ENCODE assay signal across 8 mouse cellular contexts in genomic region chr10:127326017-127326801, GRCm38 (mm10). TPM values are rescaled to one million over a fixed set of nuclear protein-coding genes. Genes with fewer than 3 reads are reported as not detected.
A peak's percentile ranks its signal among the peaks of the same experiment; 100 is the strongest.
DNase-seq lines count a peak whose midpoint lies in the region; ATAC-seq and TF ChIP-seq lines count a peak whose summit lies in the region.

No protein-coding gene starts in this region.

- no peaks in the 10 kb centered on the region for H3K9me3 ChIP-seq in lung, embryonic 15.5 days
- no peaks in the 10 kb centered on the region for H3K9me3 ChIP-seq in embryonic facial prominence, embryonic 14.5 days (ENCODE audit: control insufficient read depth, low read length)
- H3K9me3 ChIP-seq in hindbrain, embryonic 11.5 days (ENCODE audit: control insufficient read depth, low read length), result no peaks in the 10 kb centered on the region
- H3K9me3 ChIP-seq in neural tube, embryonic 14.5 days (ENCODE audit: control insufficient read depth, low read length), result no peaks in the 10 kb centered on the region

- H3K4me3 ChIP-seq in lung, embryonic 15.5 days, result peak overlapping the region; percentile 41
- peak overlapping the region; percentile 39 for H3K4me3 ChIP-seq in embryonic facial prominence, embryonic 14.5 days (ENCODE audit: low read depth, low read length)
- peak overlapping the region; percentile 33 for H3K4me3 ChIP-seq in hindbrain, embryonic 11.5 days (ENCODE audit: low read depth, low read length)
- H3K4me3 ChIP-seq in liver, adult 2 months (ENCODE audit: insufficient read depth, low read depth, low read length), result peak overlapping the region; percentile 50
- peak overlapping the region; percentile 24 for H3K4me3 ChIP-seq in neural tube, embryonic 14.5 days (ENCODE audit: low read depth, low read length)

- intact Hi-C loops in gastrocnemius, postnatal 36 days (cut with DNase I), result no loop called here

- H3K79me2 ChIP-seq in liver, adult 2 months (ENCODE audit: control insufficient read depth, insufficient read depth, low read length), result 0 out of 2 replicates have a peak, but pooled peaks cover 2% of the 10 kb centered on the region

- DNase-seq in lung, postnatal 36 days, result no peak
- DNase-seq in embryonic facial prominence, embryonic 14.5 days (ENCODE audit: low spot score), result no peak
- DNase-seq in hindbrain, embryonic 11.5 days (ENCODE audit: low spot score), result peak; percentile 66
- DNase-seq in liver, adult 2 months (ENCODE audit: extremely low read depth, low read depth, low spot score), result no peak
- no peak for DNase-seq in right cerebral cortex, postnatal 25 days
- no peak for DNase-seq in gastrocnemius, postnatal 36 days

- WGBS in lung, embryonic 15.5 days, result under 1% methylated on average over 49 of the region's 54 CpGs
- 3% methylated on average over 38 of the region's 54 CpGs for WGBS in embryonic facial prominence, embryonic 14.5 days
- 1% methylated on average over 54 of the region's 54 CpGs for WGBS in hindbrain, embryonic 11.5 days
- WGBS in liver, adult 2 months, result 7% methylated on average over 53 of the region's 54 CpGs
- WGBS in neural tube, embryonic 14.5 days, result 2% methylated on average over 51 of the region's 54 CpGs

- H3K27me3 ChIP-seq in lung, embryonic 15.5 days, result peaks cover 76% of the 10 kb centered on the region
- H3K27me3 ChIP-seq in embryonic facial prominence, embryonic 14.5 days (replicated peaks; ENCODE audit: control insufficient read depth, insufficient read depth, low read length), result peaks cover 58% of the 10 kb centered on the region
- peaks cover 54% of the 10 kb centered on the region for H3K27me3 ChIP-seq in hindbrain, embryonic 11.5 days (ENCODE audit: control insufficient read depth, insufficient read depth, low read length)
- H3K27me3 ChIP-seq in liver, adult 2 months (ENCODE audit: control insufficient read depth, insufficient read depth, low read length), result peaks cover 14% of the 10 kb centered on the region
- H3K27me3 ChIP-seq in neural tube, embryonic 14.5 days (ENCODE audit: control insufficient read depth, insufficient read depth, low read length), result peaks cover 26% of the 10 kb centered on the region

- H3K4me2 ChIP-seq in lung, embryonic 15.5 days, result peak overlapping the region; percentile 77
- peak overlapping the region; percentile 61 for H3K4me2 ChIP-seq in embryonic facial prominence, embryonic 14.5 days (ENCODE audit: low read depth, low read length)
- H3K4me2 ChIP-seq in hindbrain, embryonic 11.5 days (replicated peaks; ENCODE audit: low read depth, low read length), result peak overlapping the region; percentile 52
- peak overlapping the region; percentile 49 for H3K4me2 ChIP-seq in neural tube, embryonic 14.5 days (ENCODE audit: low read depth, low read length)

- peak; percentile 21; the same call in 1 of the 2 replicates for ATAC-seq in lung, embryonic 15.5 days (ENCODE audit: borderline replicate concordance, extremely low read depth, low FRiP score, low TSS enrichment)
- peak; percentile 32 for ATAC-seq in embryonic facial prominence, embryonic 14.5 days (ENCODE audit: low read depth)
- ATAC-seq in hindbrain, embryonic 11.5 days (ENCODE audit: low FRiP score), result peak; percentile 37; the same call in 1 of the 2 replicates
- no peak; the same call in 1 of the 2 replicates for ATAC-seq in neural tube, embryonic 14.5 days (ENCODE audit: low read depth)

- H3K36me3 ChIP-seq in lung, embryonic 15.5 days, result peaks cover 8% of the 10 kb centered on the region
- H3K36me3 ChIP-seq in embryonic facial prominence, embryonic 14.5 days (ENCODE audit: control insufficient read depth, insufficient read depth, low read length), result peaks cover 7% of the 10 kb centered on the region; the same call in 1 of the 2 replicates
- H3K36me3 ChIP-seq in hindbrain, embryonic 11.5 days (ENCODE audit: control insufficient read depth, insufficient read depth, low read length), result no peaks in the 10 kb centered on the region
- H3K36me3 ChIP-seq in liver, adult 2 months (ENCODE audit: control insufficient read depth, insufficient read depth, low read length), result no peaks in the 10 kb centered on the region
- no peaks in the 10 kb centered on the region for H3K36me3 ChIP-seq in neural tube, embryonic 14.5 days (ENCODE audit: control insufficient read depth, insufficient read depth, low read length)

- no peak for TF ChIP-seq CTCF in liver, adult 2 months (IDR thresholded peaks at IDR 0.05; ENCODE audit: low read depth, low read length)

- H3K4me1 ChIP-seq in lung, embryonic 15.5 days, result peaks cover 19% of the 10 kb centered on the region
- H3K4me1 ChIP-seq in embryonic facial prominence, embryonic 14.5 days (ENCODE audit: control insufficient read depth, insufficient read depth, low read length), result 0 out of 2 replicates have a peak, but pooled peaks cover 9% of the 10 kb centered on the region
- H3K4me1 ChIP-seq in hindbrain, embryonic 11.5 days (replicated peaks; ENCODE audit: control insufficient read depth, insufficient read depth, low read length), result peaks cover 9% of the 10 kb centered on the region
- peaks cover 7% of the 10 kb centered on the region; the same call in 1 of the 2 replicates for H3K4me1 ChIP-seq in liver, adult 2 months (ENCODE audit: control insufficient read depth, insufficient read depth, low read length)
- H3K4me1 ChIP-seq in neural tube, embryonic 14.5 days (ENCODE audit: control insufficient read depth, insufficient read depth, low read length), result peaks cover 10% of the 10 kb centered on the region; the same call in 1 of the 2 replicates

- TF ChIP-seq POLR2A in liver, adult 2 months (IDR thresholded peaks at IDR 0.05; ENCODE audit: extremely low read depth, insufficient read depth, low read length), result no peak

- H3K9ac ChIP-seq in lung, embryonic 15.5 days, result peak overlapping the region; percentile 30; the same call in 1 of the 2 replicates
- H3K9ac ChIP-seq in embryonic facial prominence, embryonic 14.5 days (ENCODE audit: low read depth, low read length), result peak overlapping the region; percentile 43
- peak overlapping the region; percentile 31; the same call in 1 of the 2 replicates for H3K9ac ChIP-seq in hindbrain, embryonic 11.5 days (ENCODE audit: low read depth, low read length)
- peak overlapping the region; percentile 49 for H3K9ac ChIP-seq in liver, adult 2 months (ENCODE audit: low read depth, low read length)
- 0 out of 2 replicates have a peak overlapping the region, but pooled peaks have one; percentile 28 for H3K9ac ChIP-seq in neural tube, embryonic 14.5 days (replicated peaks; ENCODE audit: low read depth, low read length)

- no peak overlapping the region for H3K27ac ChIP-seq in lung, embryonic 15.5 days
- no peak overlapping the region for H3K27ac ChIP-seq in embryonic facial prominence, embryonic 14.5 days (replicated peaks; ENCODE audit: low read depth, low read length)
- no peak overlapping the region for H3K27ac ChIP-seq in hindbrain, embryonic 11.5 days (ENCODE audit: low read depth, low read length)
- H3K27ac ChIP-seq in liver, adult 2 months (replicated peaks; ENCODE audit: insufficient read depth, low read depth, low read length), result no peak overlapping the region
- H3K27ac ChIP-seq in neural tube, embryonic 14.5 days (ENCODE audit: low read depth, low read length), result no peak overlapping the region

RNA-seq across cellular contexts. Expression of gene Arhgap9, which starts 4.4 kb away (rescaled TPM):
- polyA plus RNA-seq in lung, embryonic 15.5 days (2015; fragmentation: Nextera tagmentation; extraction: Ambion mirVana), result 3.5 and 6.9 TPM in 2 replicates
- 3.7 and 4.4 TPM in 2 replicates for polyA plus RNA-seq in embryonic facial prominence, embryonic 14.5 days (2014; fragmentation: Nextera tagmentation; extraction: Ambion mirVana)
- polyA plus RNA-seq in hindbrain, embryonic 11.5 days (2014; fragmentation: Nextera tagmentation; extraction: Ambion mirVana), result 1.1 and 2.2 TPM in 2 replicates
- 1.5 and 2.0 TPM in 2 replicates for total RNA-seq in liver, adult 2 months (2014; rRNA removed)
- polyA plus RNA-seq in liver, adult 2 months (2012; rRNA removed), result 1.8 and 2.1 TPM in 2 replicates
- polyA plus RNA-seq in neural tube, embryonic 14.5 days (2014; fragmentation: Nextera tagmentation; extraction: Ambion mirVana), result 0.42 and 1.1 TPM in 2 replicates
- 1 to 10 TPM in 1 of 2 experiments, under 1 TPM in 1; 0.96 to 1.3 TPM for total RNA-seq in gastrocnemius, postnatal 36 days (2021)

RNA-seq across cellular contexts. Expression of gene Mars, which starts 14.6 kb away (rescaled TPM):
- 104 and 108 TPM in 2 replicates for polyA plus RNA-seq in lung, embryonic 15.5 days (2015; fragmentation: Nextera tagmentation; extraction: Ambion mirVana)
- polyA plus RNA-seq in embryonic facial prominence, embryonic 14.5 days (2014; fragmentation: Nextera tagmentation; extraction: Ambion mirVana), result 106 and 108 TPM in 2 replicates
- polyA plus RNA-seq in hindbrain, embryonic 11.5 days (2014; fragmentation: Nextera tagmentation; extraction: Ambion mirVana), result 173 and 179 TPM in 2 replicates
- total RNA-seq in liver, adult 2 months (2014; rRNA removed), result 59.6 and 67.3 TPM in 2 replicates
- polyA plus RNA-seq in liver, adult 2 months (2012; rRNA removed), result 65.6 and 70.7 TPM in 2 replicates
- 117 and 123 TPM in 2 replicates for polyA plus RNA-seq in neural tube, embryonic 14.5 days (2014; fragmentation: Nextera tagmentation; extraction: Ambion mirVana)
- total RNA-seq in gastrocnemius, postnatal 36 days (2021), result 10 to 100 TPM; 54.1 to 56.1 TPM

RNA-seq across cellular contexts. Expression of gene Gli1, which starts 15.6 kb away (rescaled TPM):
- polyA plus RNA-seq in lung, embryonic 15.5 days (2015; fragmentation: Nextera tagmentation; extraction: Ambion mirVana), result 10.4 and 11.5 TPM in 2 replicates
- 10.2 and 11.7 TPM in 2 replicates for polyA plus RNA-seq in embryonic facial prominence, embryonic 14.5 days (2014; fragmentation: Nextera tagmentation; extraction: Ambion mirVana)
- polyA plus RNA-seq in hindbrain, embryonic 11.5 days (2014; fragmentation: Nextera tagmentation; extraction: Ambion mirVana), result 3.0 and 3.2 TPM in 2 replicates
- total RNA-seq in liver, adult 2 months (2014; rRNA removed), result not detected in 2 replicates
- polyA plus RNA-seq in liver, adult 2 months (2012; rRNA removed), result 0.04 TPM in 2 replicates
- 0.87 and 1.5 TPM in 2 replicates for polyA plus RNA-seq in neural tube, embryonic 14.5 days (2014; fragmentation: Nextera tagmentation; extraction: Ambion mirVana)
- 1 to 10 TPM; 1.0 to 1.5 TPM for total RNA-seq in gastrocnemius, postnatal 36 days (2021)

RNA-seq across cellular contexts. Expression of gene Inhbe, which starts 28.0 kb away (rescaled TPM):
- not detected in 2 replicates for polyA plus RNA-seq in lung, embryonic 15.5 days (2015; fragmentation: Nextera tagmentation; extraction: Ambion mirVana)
- not detected in 2 replicates for polyA plus RNA-seq in embryonic facial prominence, embryonic 14.5 days (2014; fragmentation: Nextera tagmentation; extraction: Ambion mirVana)
- polyA plus RNA-seq in hindbrain, embryonic 11.5 days (2014; fragmentation: Nextera tagmentation; extraction: Ambion mirVana), result 0.05 TPM in 1 of 2 replicates, not detected in the other
- 4.8 and 7.5 TPM in 2 replicates for total RNA-seq in liver, adult 2 months (2014; rRNA removed)
- polyA plus RNA-seq in liver, adult 2 months (2012; rRNA removed), result 20.8 and 22.6 TPM in 2 replicates
- polyA plus RNA-seq in neural tube, embryonic 14.5 days (2014; fragmentation: Nextera tagmentation; extraction: Ambion mirVana), result 0.05 and 0.09 TPM in 2 replicates
- not detected for total RNA-seq in gastrocnemius, postnatal 36 days (2021)

RNA-seq across cellular contexts. Expression of gene Mbd6, which starts 37.4 kb away (rescaled TPM):
- 13.3 and 18.8 TPM in 2 replicates for polyA plus RNA-seq in lung, embryonic 15.5 days (2015; fragmentation: Nextera tagmentation; extraction: Ambion mirVana)
- 15.8 and 17.6 TPM in 2 replicates for polyA plus RNA-seq in embryonic facial prominence, embryonic 14.5 days (2014; fragmentation: Nextera tagmentation; extraction: Ambion mirVana)
- 14.2 and 17.5 TPM in 2 replicates for polyA plus RNA-seq in hindbrain, embryonic 11.5 days (2014; fragmentation: Nextera tagmentation; extraction: Ambion mirVana)
- 1.0 and 2.6 TPM in 2 replicates for total RNA-seq in liver, adult 2 months (2014; rRNA removed)
- 14.4 and 19.2 TPM in 2 replicates for polyA plus RNA-seq in liver, adult 2 months (2012; rRNA removed)
- 16.1 and 17.4 TPM in 2 replicates for polyA plus RNA-seq in neural tube, embryonic 14.5 days (2014; fragmentation: Nextera tagmentation; extraction: Ambion mirVana)
- 10 to 100 TPM; 11.5 to 17.1 TPM for total RNA-seq in gastrocnemius, postnatal 36 days (2021)
